Mouse (Mus musculus) NIH3T3 (cell line): Measurements from ENCODE around the gene Sik1.

Source experiments
- DNase-seq: peaks from one replicate; pipeline ENCODE4 v3.0.0-alpha.2; 2012; ENCODE audit warnings: low read depth

The Sik1 gene

GRCm38 (mm10) chr17:31875326-31875930 lies 19.8 kb upstream of the Sik1 start:
- no peak for DNase-seq

GRCm38 (mm10) chr17:31874691-31875090 lies 19.1 kb upstream of the Sik1 start:
- DNase-seq, result no peak

GRCm38 (mm10) chr17:31873973-31874372 lies 18.4 kb upstream of the Sik1 start:
- DNase-seq, result peak; percentile 88

GRCm38 (mm10) chr17:31873185-31873870 lies 17.7 kb upstream of the Sik1 start:
- no peak for DNase-seq

GRCm38 (mm10) chr17:31872826-31873165 lies 17.2 kb upstream of the Sik1 start:
- no peak for DNase-seq

GRCm38 (mm10) chr17:31871968-31872825 lies 16.6 kb upstream of the Sik1 start:
- DNase-seq, result no peak

GRCm38 (mm10) chr17:31870931-31871421 lies 15.4 kb upstream of the Sik1 start:
- DNase-seq, result peak; percentile 58

GRCm38 (mm10) chr17:31870446-31870845 lies 14.8 kb upstream of the Sik1 start:
- no peak for DNase-seq

- DNase-seq, result no peak
These were observed 12.5 kb upstream of the Sik1 start for GRCm38 (mm10) chr17:31868076-31868475.

- DNase-seq, result no peak
These were observed 11.5 kb upstream of the Sik1 start for GRCm38 (mm10) chr17:31867061-31867460.

GRCm38 (mm10) chr17:31865636-31866035 lies 10.0 kb upstream of the Sik1 start:
- DNase-seq, result no peak

- no peak for DNase-seq
These were observed 9.3 kb upstream of the Sik1 start for GRCm38 (mm10) chr17:31864666-31865450.

- no peak for DNase-seq
These were observed 7.7 kb upstream of the Sik1 start for GRCm38 (mm10) chr17:31863151-31863815.

- no peak for DNase-seq
These were observed 6.5 kb upstream of the Sik1 start for GRCm38 (mm10) chr17:31862136-31862535.

GRCm38 (mm10) chr17:31861661-31862060 lies 6.1 kb upstream of the Sik1 start:
- no peak for DNase-seq

GRCm38 (mm10) chr17:31860856-31861255 lies 5.3 kb upstream of the Sik1 start:
- no peak for DNase-seq

GRCm38 (mm10) chr17:31859367-31859766 lies 3.8 kb upstream of the Sik1 start:
- DNase-seq, result no peak

GRCm38 (mm10) chr17:31858786-31859185 lies 3.2 kb upstream of the Sik1 start:
- no peak for DNase-seq

GRCm38 (mm10) chr17:31857903-31858426 lies 2.4 kb upstream of the Sik1 start:
- peak; percentile 53 for DNase-seq

- no peak for DNase-seq
These were observed 1.6 kb upstream of the Sik1 start for GRCm38 (mm10) chr17:31857251-31857650.

GRCm38 (mm10) chr17:31856519-31857160 lies 1.0 kb upstream of the Sik1 start:
- DNase-seq, result no peak
